Mouse (Mus musculus) MEL (cell line): Measurements from ENCODE around the gene Rpl35a. TPM values are rescaled to one million over a fixed set of nuclear protein-coding genes. Genes with fewer than 3 reads are reported as not detected.

Source experiments
- DNase-seq: peaks from one replicate; pipeline ENCODE4 v3.0.0; 2011; ENCODE audit warnings: low read depth, low spot score
- H3K27ac ChIP-seq: 2 replicates; pipeline ENCODE4 v1.5.1; 2012; ENCODE audit warnings: low read depth, mild to moderate bottlenecking, control low read depth, low read length, moderate library complexity; ENCODE audit not compliant: control insufficient read depth
- H3K27me3 ChIP-seq, 2 experiments: fragments of 150-350 bp in 1 of 2; sonication (generic) in 1 of 2; 2 replicates each; pipeline ENCODE4 v1.6.1; 2012; ENCODE audit warnings: low read length in 2 of 2, mild to moderate bottlenecking in 2 of 2, improper control_type of control experiment in 1 of 2, moderate library complexity in 1 of 2; ENCODE audit not compliant: insufficient read depth in 2 of 2, control insufficient read depth in 1 of 2
- H3K36me3 ChIP-seq, 2 experiments: 2 replicates each; pipeline ENCODE4 v1.6.1; 2012 to 2014; ENCODE audit warnings: low read length in 2 of 2, improper control_type of control experiment in 1 of 2, inconsistent platforms in 1 of 2, mild to moderate bottlenecking in 1 of 2; ENCODE audit not compliant: insufficient read depth in 2 of 2, control insufficient read depth in 1 of 2
- H3K4me1 ChIP-seq, 2 experiments: fragments of 150-350 bp in 1 of 2; sonication (generic) in 1 of 2; 2 replicates each; pipeline ENCODE4 v1.6.1; 2012; ENCODE audit warnings: low read length in 2 of 2, improper control_type of control experiment in 1 of 2, mild to moderate bottlenecking in 1 of 2; ENCODE audit not compliant: insufficient read depth in 2 of 2, control insufficient read depth in 1 of 2
- H3K4me3 ChIP-seq, 2 experiments: fragments of 150-350 bp in 1 of 2; sonication (generic) in 1 of 2; 2 replicates each; pipeline ENCODE4 v1.5.1; 2012; ENCODE audit warnings: low read depth in 2 of 2, low read length in 2 of 2, mild to moderate bottlenecking in 2 of 2, moderate library complexity in 2 of 2, control low read depth in 1 of 2, improper control_type of control experiment in 1 of 2; ENCODE audit not compliant: control insufficient read depth in 1 of 2, insufficient read depth in 1 of 2
- H3K79me2 ChIP-seq: 2 replicates; pipeline ENCODE4 v1.6.1; 2012; ENCODE audit warnings: mild to moderate bottlenecking, low read length, moderate library complexity; ENCODE audit not compliant: control insufficient read depth, poor library complexity, insufficient read depth
- H3K9ac ChIP-seq: 2 replicates; pipeline ENCODE4 v1.6.1; 2012; ENCODE audit warnings: low read depth, mild to moderate bottlenecking, control low read depth, low read length, moderate library complexity; ENCODE audit not compliant: control insufficient read depth, poor library complexity, severe bottlenecking
- H3K9me3 ChIP-seq: fragments of 150-350 bp; sonication (generic); replicated peaks from 2 replicates; pipeline ENCODE4 v1.6.1; 2012; ENCODE audit warnings: mild to moderate bottlenecking, low read length, improper control_type of control experiment, moderate library complexity; ENCODE audit not compliant: insufficient read depth
- BHLHE40 ChIP-seq: IDR thresholded peaks from 2 replicates; pipeline ENCODE4 v1.6.1; 2012; ENCODE audit warnings: low read depth, mild to moderate bottlenecking, inconsistent platforms, low read length, improper control_type of control experiment, borderline replicate concordance
- GATA1 ChIP-seq: IDR thresholded peaks from 2 replicates; pipeline ENCODE4 v1.6.1; 2011; ENCODE audit warnings: low read depth, low read length, improper control_type of control experiment
- KAT2A ChIP-seq: conservative IDR thresholded peaks from 2 replicates; pipeline ENCODE4 v1.6.1; 2012; ENCODE audit warnings: low read depth, low read length, improper control_type of control experiment, inconsistent platforms
- MAFK ChIP-seq: IDR thresholded peaks from 2 replicates; pipeline ENCODE4 v1.6.1; 2011; ENCODE audit warnings: low read depth, mild to moderate bottlenecking, low read length, improper control_type of control experiment, borderline replicate concordance
- MAX ChIP-seq: IDR thresholded peaks from 2 replicates; pipeline ENCODE4 v1.6.1; 2011; ENCODE audit warnings: low read length, improper control_type of control experiment
- MAZ ChIP-seq: IDR thresholded peaks from 2 replicates; pipeline ENCODE4 v1.6.1; 2012; ENCODE audit warnings: low read depth, mild to moderate bottlenecking, inconsistent platforms, low read length, improper control_type of control experiment
- NELFE ChIP-seq: IDR thresholded peaks from 2 replicates; pipeline ENCODE4 v1.6.1; 2011; ENCODE audit warnings: low read depth, low read length, improper control_type of control experiment
- POLR2AphosphoS2 ChIP-seq: IDR thresholded peaks from 2 replicates; pipeline ENCODE4 v1.6.1; 2011; ENCODE audit warnings: low read length, improper control_type of control experiment
- RAD21 ChIP-seq: IDR thresholded peaks from 2 replicates; pipeline ENCODE4 v1.6.1; 2011; ENCODE audit warnings: mild to moderate bottlenecking, low read depth, low read length, improper control_type of control experiment
- SIN3A ChIP-seq: IDR thresholded peaks from 2 replicates; pipeline ENCODE4 v1.6.1; 2012; ENCODE audit warnings: low read length, improper control_type of control experiment, inconsistent platforms
- TAL1 ChIP-seq: IDR thresholded peaks from 2 replicates; pipeline ENCODE4 v1.6.1; 2012; ENCODE audit warnings: mild to moderate bottlenecking, inconsistent platforms, low read length, moderate library complexity, mixed read lengths
- USF2 ChIP-seq, 2 experiments: IDR thresholded peaks; 2 replicates each; pipeline ENCODE4 v1.6.1; 2011 to 2012; ENCODE audit warnings: improper control_type of control experiment in 2 of 2, low read length in 2 of 2, borderline replicate concordance in 1 of 2, inconsistent platforms in 1 of 2, low read depth in 1 of 2, mild to moderate bottlenecking in 1 of 2; ENCODE audit not compliant: insufficient read depth in 1 of 2
- ZC3H11A ChIP-seq: IDR thresholded peaks from 2 replicates; pipeline ENCODE4 v1.6.1; 2012; ENCODE audit warnings: low read depth, mild to moderate bottlenecking, inconsistent platforms, low read length, improper control_type of control experiment
- ZMIZ1 ChIP-seq: IDR thresholded peaks from 2 replicates; pipeline ENCODE4 v1.6.1; 2012; ENCODE audit warnings: low read depth, mild to moderate bottlenecking, inconsistent platforms, low read length, improper control_type of control experiment, moderate library complexity
- ZNF384 ChIP-seq: IDR thresholded peaks from 2 replicates; pipeline ENCODE4 v1.6.1; 2012; ENCODE audit warnings: low read depth, mild to moderate bottlenecking, inconsistent platforms, low read length, improper control_type of control experiment
- polyA plus RNA-seq, 2 experiments: library from polyadenylated mRNA; stranded (reverse) in 1 of 2; unstranded in 1 of 2; fragments of >175 nt in 1 of 2; fragments of >200 nt in 1 of 2; gene quantifications; 2 replicates each; pipeline versions ENCODE4 v1.2.1 to v1.2.4; 2012; ENCODE audit warnings: low replicate concordance in 2 of 2, low read depth in 1 of 2; ENCODE audit not compliant: insufficient read length in 2 of 2, insufficient read depth in 1 of 2, missing spikeins in 1 of 2
- total RNA-seq: library from RNA; depleted of rRNA; stranded (reverse); fragments of 300-350 nt; gene quantifications from 2 replicates; pipeline ENCODE4 v1.2.3, GENCODE M21; 2012

Rpl35a gene
- total and polyA plus RNA-seq, 3 experiments: 1,572 to 2,314 TPM; not detected in 1

DNA sequence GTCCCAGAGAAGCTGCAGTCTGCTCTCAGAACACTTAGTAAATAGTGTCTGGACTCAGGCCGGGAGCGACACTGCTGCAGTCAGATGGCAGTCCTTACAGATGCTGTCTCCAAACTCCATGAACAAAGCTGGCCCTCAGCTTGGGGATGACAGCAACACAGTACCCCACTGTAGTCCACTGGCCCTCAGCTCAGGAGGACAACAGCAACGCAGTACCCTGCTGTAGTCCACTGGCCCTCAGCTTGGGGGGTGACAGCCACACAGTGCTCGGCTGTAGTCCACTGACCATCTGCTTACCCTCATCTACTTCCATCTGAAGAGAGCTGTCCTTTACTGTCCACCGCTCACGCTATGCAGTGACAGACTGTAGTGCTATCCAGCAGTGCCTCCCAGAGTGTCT, 46.1 kb upstream of the Rpl35a start:
- Histone ChIP-seq H3K27ac (no peak overlapping the region), H3K4me1 (no peaks in the 10 kb centered on the region), H3K27me3 (no peaks in the 10 kb centered on the region), H3K36me3 (peaks cover 0 to 12% of the 10 kb centered on the region in 2 experiments; a peak in 2 of 4 replicates), H3K4me3 (no peak overlapping the region), H3K9me3 (no peaks in the 10 kb centered on the region), H3K79me2 (no peaks in the 10 kb centered on the region), H3K9ac (no peak overlapping the region)
- TF ChIP-seq USF2 (IDR thresholded peaks at IDR 0.05; ENCODE audit: borderline replicate concordance in 1 of 2, insufficient read depth in 1 of 2, low read depth in 1 of 2, low read length in 2 of 2): no peak
- no peak for TF ChIP-seq GATA1
- TF ChIP-seq MAFK: no peak
- TF ChIP-seq MAZ: no peak
- TF ChIP-seq ZNF384: no peak
- TF ChIP-seq SIN3A: no peak
- TF ChIP-seq ZC3H11A: no peak
- DNase-seq: no peak

DNA sequence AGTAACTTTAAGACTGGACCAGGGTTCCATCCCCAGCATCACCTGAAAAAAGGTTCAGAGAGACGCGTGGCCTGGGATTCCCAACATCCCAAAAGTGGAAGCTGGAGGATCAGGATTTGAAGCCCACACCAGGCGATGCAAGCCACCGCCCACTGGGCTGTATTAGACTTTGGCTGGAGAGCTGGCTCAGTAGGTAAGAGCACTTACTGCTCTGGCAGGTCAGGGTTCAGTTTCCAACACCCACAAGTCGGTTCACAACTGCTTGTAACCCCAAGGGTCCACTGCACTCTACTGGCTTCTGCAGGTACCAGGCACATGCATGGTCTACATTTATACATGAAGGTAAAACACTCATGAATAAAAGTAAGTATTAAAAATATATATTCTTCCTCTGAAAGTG, 42.5 kb upstream of the Rpl35a start:
- peaks cover 1 to 7% of the 10 kb centered on the region in 2 experiments; a peak in 3 of 4 replicates for H3K4me1 ChIP-seq
- H3K9ac ChIP-seq: no peak overlapping the region
- TF ChIP-seq ZMIZ1: no peak
- no peak for TF ChIP-seq RAD21
- TF ChIP-seq KAT2A: no peak
- no peak for TF ChIP-seq BHLHE40
- no peak for TF ChIP-seq MAZ
- no peak for TF ChIP-seq NELFE
- TF ChIP-seq MAX: no peak
- TF ChIP-seq USF2 (IDR thresholded peaks at IDR 0.05; ENCODE audit: borderline replicate concordance in 1 of 2, insufficient read depth in 1 of 2, low read depth in 1 of 2, low read length in 2 of 2): no peak
- TF ChIP-seq, all 39 proteins: peak for 0
- Histone ChIP-seq H3K36me3 (peaks cover 5 to 6% of the 10 kb centered on the region in 2 experiments; a peak in 3 of 4 replicates), H3K27me3 (no peaks in the 10 kb centered on the region), H3K9me3 (no peaks in the 10 kb centered on the region), H3K27ac (no peak overlapping the region), H3K4me3 (no peak overlapping the region), H3K79me2 (no peaks in the 10 kb centered on the region)
- no peak for DNase-seq

GRCm38 (mm10) chr16:33014921-33015320, 41.3 kb upstream of the Rpl35a start:
- DNase-seq: no peak
- Histone ChIP-seq H3K9me3 (no peaks in the 10 kb centered on the region), H3K27me3 (no peaks in the 10 kb centered on the region), H3K79me2 (no peaks in the 10 kb centered on the region), H3K36me3 (peaks cover 1 to 5% of the 10 kb centered on the region in 2 experiments; a peak in 3 of 4 replicates), H3K27ac (no peak overlapping the region), H3K9ac (no peak overlapping the region), H3K4me3 (no peak overlapping the region), H3K4me1 (peaks cover 1 to 7% of the 10 kb centered on the region in 2 experiments; a peak in 3 of 4 replicates)
- TF ChIP-seq POLR2AphosphoS2 (no peak), TAL1 (no peak)
